Mouse (Mus musculus) lung, postnatal 36 days (tissue): ENCODE data around the gene Ptbp3.
"Not testable (repeated sequence)": the region's sequence is repeated elsewhere in the genome, so short reads cannot be mapped to it uniquely, and the experiment has no call there.

Experiments
- DNase-seq: peaks from one replicate; pipeline ENCODE4 v3.0.0; 2022; ENCODE audit warnings: mixed read lengths

Gene Ptbp3

DNA sequence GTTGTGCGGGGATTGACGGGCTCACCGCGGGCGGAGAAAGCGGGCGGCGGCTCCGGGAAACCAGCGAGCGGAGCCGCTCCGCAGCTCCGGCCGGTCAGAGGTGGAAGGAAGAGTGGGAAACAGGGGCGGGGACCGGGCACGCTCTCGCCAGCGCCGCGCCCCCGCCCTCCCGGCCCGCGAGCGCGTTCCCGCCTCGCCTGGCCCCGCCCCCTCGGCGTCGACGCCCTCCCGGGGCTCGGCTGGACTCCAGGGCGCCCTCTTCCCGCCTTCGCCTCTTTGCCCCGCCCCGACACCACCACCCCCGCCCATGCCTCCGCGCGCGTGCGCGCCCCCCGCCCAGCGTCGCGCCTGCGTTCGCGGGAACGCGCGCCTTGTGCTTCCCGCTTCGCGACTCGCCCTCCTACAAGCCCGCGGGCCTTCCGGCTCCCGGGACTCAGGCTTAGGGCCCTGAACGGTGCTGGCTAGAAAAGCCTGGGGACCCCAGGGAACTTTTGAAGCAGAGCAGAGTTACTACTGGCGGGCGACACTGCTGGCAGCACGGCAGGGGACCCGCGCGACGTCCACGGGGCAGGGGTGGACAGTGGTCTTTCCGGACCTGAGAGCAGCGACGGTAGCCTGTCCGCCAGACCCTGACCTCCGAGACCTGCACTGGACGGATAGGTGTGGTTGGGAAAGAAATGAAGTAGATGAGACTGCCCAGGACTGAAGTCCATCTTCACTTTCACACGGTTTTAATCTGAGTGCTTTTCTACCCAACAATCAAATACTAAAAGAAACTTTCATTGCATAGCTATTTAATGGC, at the start of gene Ptbp3:
Gene Ptbp3 (minus strand): TSS at position 190 of the 802 bp plus-strand sequence.
- peak; percentile 92 for DNase-seq

- DNase-seq = no peak
Observed at GRCm38 (mm10) chr4:59596556-59596955, 47.4 kb upstream of the Ptbp3 start.

DNA sequence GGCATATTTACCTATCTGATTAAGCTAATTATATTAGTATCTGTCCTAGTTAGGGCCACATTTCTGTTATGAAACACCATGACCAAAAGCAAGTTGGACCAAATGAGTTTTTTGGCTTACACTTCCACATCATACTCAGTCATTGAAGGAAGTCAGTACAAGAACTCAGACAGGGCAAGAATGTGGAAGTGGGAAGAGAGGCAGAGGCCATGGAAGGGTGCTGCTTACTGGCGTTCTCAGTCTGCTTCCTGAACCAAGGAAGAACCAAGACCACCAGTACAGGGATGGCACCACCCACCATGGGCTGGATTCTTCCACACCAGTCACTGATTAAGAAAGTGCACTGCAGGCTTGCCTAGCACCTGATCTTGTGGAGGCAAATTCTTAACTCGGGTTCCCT, 45.5 kb upstream of the Ptbp3 start:
- no peak for DNase-seq

DNA sequence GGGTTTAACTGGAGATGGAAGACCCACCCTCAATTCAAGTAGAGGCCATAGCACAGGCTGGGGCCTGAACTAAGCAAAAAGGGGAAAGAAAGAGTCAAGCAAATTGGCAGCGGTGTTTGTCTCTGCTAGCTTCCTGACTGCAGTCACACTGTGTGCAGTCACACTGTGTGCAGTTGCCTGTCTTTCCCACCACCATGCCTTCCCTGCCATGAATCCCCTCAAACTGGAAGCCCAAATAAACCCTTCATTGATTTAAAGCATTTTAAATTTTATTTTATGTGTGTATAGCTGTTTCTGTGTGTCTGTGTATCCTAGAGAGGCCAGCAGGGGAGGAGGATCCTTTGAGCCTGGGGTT, 38.7 kb upstream of the Ptbp3 start:
- DNase-seq = no peak

DNA sequence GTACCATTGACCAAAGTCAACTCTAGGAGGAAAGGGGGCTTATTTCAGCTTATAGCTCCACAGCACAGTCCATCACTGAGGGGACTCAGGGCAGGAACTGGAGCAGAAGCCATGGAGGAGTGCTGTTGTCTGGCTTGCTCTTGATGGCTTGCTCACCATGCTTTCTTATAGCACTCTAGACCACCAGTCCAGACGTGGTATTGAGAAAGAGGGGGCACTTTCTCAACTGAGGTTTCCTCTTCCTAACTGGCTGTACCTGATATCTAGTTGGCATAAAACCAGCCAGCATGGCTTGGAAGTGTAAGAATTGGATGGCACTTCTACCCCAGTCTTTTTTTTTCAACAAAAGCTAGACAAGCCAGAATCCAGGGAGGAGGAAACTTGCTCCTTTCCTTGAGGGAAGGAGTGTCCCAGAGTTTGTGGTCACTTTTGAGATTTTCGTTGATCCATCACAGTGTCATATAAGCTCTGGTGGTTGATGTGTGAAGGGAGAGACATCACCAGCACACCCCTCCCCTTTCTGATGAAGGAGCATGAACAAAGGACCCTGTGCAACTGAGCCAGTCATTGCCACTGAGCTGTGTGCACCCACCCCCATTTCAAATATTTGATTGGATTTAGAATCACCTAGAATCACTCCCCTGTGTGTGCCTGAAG, 38.2 kb upstream of the Ptbp3 start:
- DNase-seq = no peak

GRCm38 (mm10) chr4:59585097-59585496, 35.9 kb upstream of the Ptbp3 start:
- peak; percentile 41 for DNase-seq

GRCm38 (mm10) chr4:59582186-59582585, 33.0 kb upstream of the Ptbp3 start:
- DNase-seq = no peak

DNA sequence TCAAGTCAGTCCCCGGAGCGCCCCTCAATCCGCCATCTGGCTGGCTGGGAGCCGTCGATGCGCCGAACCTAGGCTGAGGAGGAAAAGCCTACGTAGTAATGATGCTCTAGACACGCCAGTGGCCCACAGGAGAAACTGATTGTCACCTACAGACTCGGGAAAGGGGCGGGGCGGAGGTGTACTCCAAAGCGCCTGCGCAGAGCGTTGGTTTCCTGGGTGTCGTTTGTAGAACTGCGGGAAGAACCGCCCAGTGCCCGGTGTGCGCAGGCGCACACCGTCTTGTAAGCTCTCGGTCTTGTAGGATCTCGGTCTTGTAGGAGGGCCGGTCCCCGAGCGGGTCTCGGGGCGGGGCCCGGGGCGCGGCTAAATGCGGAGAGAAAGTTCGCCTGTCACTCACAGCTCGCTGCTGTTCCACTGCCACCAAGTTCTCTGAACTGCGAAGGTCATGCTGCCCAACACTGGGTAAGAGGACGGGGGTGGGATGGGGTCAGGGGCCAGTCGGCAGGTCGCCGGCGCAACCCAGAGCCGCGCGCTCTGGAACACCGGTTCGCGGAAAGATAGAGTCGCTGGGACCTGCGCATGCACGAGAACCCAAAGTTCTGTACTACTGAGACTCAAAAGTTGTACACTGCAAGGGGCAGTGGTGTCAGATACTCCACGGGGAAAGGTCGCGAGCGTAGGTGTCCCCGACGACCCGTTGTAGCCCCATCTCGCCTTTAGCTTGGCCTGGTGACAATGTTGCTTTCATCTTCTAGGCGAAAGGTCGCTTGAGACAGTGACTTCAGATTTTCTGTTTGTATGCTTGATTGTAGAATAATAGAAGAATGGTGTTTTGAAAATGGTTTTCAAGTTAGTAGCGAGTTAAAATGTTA, 32.4 kb upstream of the Ptbp3 start, which contains the start of gene Hsdl2:
Gene Hsdl2 (plus strand): TSS at position 250 of the 872 bp plus-strand sequence.
- DNase-seq = peak; percentile 100

GRCm38 (mm10) chr4:59580495-59581281, 31.5 kb upstream of the Ptbp3 start:
- no peak for DNase-seq

GRCm38 (mm10) chr4:59575184-59575958, 26.2 kb upstream of the Ptbp3 start:
- no peak for DNase-seq

DNA sequence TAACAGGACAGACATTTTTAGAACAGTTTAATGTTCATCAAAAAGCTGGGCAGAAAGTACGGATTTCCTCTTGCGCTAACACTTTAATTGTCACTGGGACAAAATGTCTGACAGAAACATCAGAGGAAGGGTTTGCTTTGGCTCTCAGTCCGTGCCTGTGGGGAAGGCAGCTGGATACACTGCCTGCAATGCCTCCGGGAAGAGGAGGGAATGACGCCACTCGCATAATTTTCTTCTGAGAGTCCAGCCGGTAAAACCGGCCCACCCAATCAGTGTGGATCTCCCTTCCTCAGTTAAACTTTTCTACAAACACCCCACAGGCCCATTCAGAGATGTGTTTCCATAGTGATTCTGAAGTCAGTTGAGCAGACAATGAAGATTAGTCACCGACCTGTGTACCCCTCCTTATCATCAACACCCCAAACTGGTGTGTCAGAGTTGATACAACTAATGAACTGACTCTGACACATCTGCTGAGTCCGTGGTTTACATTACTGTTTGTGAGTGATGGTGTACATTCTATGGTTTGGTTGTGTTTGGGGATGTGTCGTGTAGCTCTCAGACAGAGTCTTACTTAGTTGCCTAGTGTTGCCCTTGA, 23.5 kb upstream of the Ptbp3 start:
- no peak for DNase-seq

GRCm38 (mm10) chr4:59570519-59570918, 21.4 kb upstream of the Ptbp3 start:
- DNase-seq = not testable (repeated sequence)

GRCm38 (mm10) chr4:59569538-59569937, 20.4 kb upstream of the Ptbp3 start:
- DNase-seq = peak; percentile 91

- no peak for DNase-seq
Observed at GRCm38 (mm10) chr4:59567576-59568260, 18.6 kb upstream of the Ptbp3 start.

GRCm38 (mm10) chr4:59565571-59566188, 16.5 kb upstream of the Ptbp3 start:
- DNase-seq = no peak

DNA sequence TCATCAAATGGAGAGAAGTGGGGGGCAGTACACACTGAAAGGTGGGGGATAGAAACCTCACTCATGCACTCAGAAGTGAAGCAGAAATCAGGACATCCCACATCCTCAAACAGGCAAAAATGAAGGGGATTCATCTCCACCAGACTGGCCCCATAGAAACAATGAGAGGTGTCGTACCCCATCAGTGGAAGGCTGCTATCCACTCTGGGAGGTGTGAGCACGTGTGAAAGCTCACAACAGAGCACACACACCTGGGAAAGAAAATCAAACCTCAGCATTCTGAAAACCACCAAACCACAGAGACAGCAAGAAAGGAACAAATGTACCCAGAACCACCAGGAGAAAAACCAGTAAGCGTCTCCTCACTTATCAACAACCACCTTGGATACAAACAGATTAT, 15.0 kb upstream of the Ptbp3 start:
- no peak for DNase-seq

DNA sequence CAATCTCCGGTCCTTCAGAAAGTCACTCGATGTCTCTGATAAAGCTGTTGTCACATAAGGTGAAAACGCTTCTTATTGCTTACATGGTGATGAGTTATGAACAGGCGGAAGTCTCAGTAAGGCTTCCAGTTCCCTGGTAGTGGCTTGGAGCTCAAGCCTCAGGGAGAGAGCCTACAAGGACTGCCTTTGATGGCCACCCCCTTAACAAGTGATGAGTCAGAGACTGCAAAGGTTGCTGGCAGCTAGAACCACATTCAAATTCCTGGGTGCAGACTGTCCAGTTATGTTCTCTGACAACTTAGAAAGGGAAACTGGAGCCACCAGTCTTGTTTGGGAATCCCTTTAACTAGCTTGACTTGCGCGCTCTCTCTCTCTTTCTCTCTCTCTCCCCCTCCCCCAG, 11.0 kb upstream of the Ptbp3 start:
- no peak for DNase-seq

- DNase-seq = no peak
Observed at GRCm38 (mm10) chr4:59558096-59558720, 9.0 kb upstream of the Ptbp3 start.

DNA sequence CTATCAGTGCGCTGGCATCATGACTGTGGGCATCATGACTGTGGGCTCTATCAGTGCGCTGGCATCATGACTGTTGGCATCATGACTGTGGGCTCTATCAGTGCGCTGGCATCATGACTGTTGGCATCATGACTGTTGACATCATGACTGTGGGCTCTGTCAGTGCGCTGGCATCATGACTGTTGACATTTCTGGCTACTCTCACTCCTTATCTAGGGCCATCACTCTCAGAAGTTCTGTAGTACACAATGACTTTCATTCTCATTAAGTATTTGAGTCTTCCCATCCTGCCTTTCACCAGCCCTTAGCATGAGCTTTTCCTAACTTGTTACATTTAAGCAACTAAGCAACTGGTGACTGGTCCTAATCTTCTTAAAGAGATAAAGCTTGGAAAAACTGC, 8.2 kb upstream of the Ptbp3 start:
- DNase-seq = not testable (repeated sequence)

GRCm38 (mm10) chr4:59555177-59555576, 6.0 kb upstream of the Ptbp3 start:
- DNase-seq = no peak
